Mouse (Mus musculus): ENCODE results near the gene Olfr267. TPM values are rescaled to one million over a fixed set of nuclear protein-coding genes. Genes with fewer than 3 reads are reported as not detected.

Olfr267 gene
- polyA plus RNA-seq (2011; ENCODE audit: insufficient read length, low read depth, missing spikeins): 0.12 and 0.32 TPM in 2 replicates

DNA sequence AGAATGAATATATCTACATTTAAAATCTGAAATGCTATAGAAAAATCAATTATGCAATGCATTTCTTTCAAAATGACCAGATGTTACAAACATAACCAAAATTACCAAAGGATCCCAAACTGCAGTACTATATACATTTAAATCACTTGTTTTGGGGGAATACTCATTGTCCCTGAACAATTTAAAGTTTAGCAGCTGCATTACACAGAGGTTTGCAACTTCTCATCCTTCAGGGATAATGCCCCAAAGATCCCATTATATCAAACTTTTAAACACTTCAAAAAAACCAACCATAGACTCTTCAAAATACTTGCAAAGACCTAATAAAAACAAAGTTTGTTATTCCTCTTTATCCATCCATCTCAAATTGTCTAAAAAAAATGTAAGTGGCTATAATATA, at the start of gene Olfr267:
Olfr267 (minus strand) TSS at position 101 of the 400 bp plus-strand sequence.
- Histone ChIP-seq H3K27ac (ENCODE audit: insufficient read depth, low read length) (no peak within 1 kb of the TSS), H3K4me3 (ENCODE audit: insufficient read depth, low read length) (no peak within 1 kb of the TSS), H3K4me1 (ENCODE audit: control insufficient read depth, insufficient read depth, low read length) (no peaks in the 10 kb centered on the region)
- TF ChIP-seq POLR2A (IDR thresholded peaks at IDR 0.05; ENCODE audit: low read depth, low read length) (no peak), CTCF (IDR thresholded peaks at IDR 0.05; ENCODE audit: borderline replicate concordance, insufficient read depth, low read length) (no peak)

DNA sequence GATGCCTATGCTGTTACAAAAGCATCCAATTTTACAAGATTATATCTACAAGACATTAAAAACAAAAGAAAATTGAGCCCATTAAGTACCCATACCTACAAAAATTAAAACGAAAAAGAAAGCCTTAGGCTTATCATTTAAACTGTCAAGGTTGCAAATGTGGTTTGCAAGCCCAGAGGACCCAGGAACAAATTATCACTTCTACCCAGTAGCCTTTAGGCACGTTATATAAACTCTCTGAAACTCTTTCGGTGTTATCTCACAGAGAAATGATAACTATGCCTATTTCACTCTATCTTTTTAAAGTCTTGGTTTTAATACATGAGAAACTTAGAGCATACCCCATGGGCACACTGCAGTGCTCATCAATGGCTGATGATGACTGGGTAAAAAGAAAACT, 45.4 kb upstream of the Olfr267 start:
- Histone ChIP-seq H3K4me3 (ENCODE audit: insufficient read depth, low read length) (no peak overlapping the region), H3K4me1 (ENCODE audit: control insufficient read depth, insufficient read depth, low read length) (no peaks in the 10 kb centered on the region), H3K27ac (ENCODE audit: insufficient read depth, low read length) (no peak overlapping the region)
- TF ChIP-seq POLR2A (IDR thresholded peaks at IDR 0.05; ENCODE audit: low read depth, low read length) (no peak), CTCF (IDR thresholded peaks at IDR 0.05; ENCODE audit: borderline replicate concordance, insufficient read depth, low read length) (no peak)

DNA sequence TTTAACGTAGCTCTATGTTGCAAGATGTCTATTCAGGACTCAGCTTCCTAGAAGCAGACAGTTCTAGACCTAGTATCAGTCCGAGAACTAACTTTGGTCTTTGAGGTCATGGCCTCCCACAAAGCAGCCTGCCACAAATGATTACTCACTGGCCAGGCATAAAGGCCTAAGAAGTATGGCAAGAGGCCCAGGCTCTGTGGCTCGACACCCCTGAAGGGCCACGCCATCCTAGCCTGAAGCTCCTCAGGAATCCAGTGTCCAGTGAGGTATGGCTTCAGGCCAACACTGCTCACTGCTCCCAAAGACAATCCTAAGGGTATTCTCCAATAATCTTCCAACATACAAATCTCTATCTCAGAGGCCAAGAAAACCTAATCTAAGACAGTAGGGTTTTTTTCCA, 38.4 kb upstream of the Olfr267 start:
- no peak overlapping the region for H3K27ac ChIP-seq (ENCODE audit: insufficient read depth, low read length)
- H3K4me1 ChIP-seq (ENCODE audit: control insufficient read depth, insufficient read depth, low read length): no peaks in the 10 kb centered on the region
- TF ChIP-seq CTCF (IDR thresholded peaks at IDR 0.05; ENCODE audit: borderline replicate concordance, insufficient read depth, low read length) (no peak), POLR2A (IDR thresholded peaks at IDR 0.05; ENCODE audit: low read depth, low read length) (no peak)
- H3K4me3 ChIP-seq (ENCODE audit: insufficient read depth, low read length): no peak overlapping the region

DNA sequence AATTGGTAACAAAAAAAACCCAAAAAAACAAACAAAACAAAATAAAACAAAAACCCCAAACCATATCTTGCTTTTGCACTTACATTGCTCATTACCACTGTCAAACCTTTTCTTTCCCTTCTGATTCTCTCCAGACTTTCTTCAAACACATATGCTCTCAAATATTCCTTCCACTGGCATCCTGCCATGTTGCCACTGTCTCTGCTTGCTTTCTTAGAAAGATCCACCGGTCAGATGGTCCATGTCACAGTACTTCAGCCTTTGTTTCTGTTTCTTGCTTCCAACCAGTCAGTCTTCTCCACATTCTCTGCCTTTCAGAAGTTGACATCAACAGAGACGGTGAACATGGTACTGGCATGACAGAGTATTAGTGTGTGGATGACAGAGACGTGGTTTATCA, 857 bp downstream of the Olfr267 start:
- no peak for TF ChIP-seq CTCF (IDR thresholded peaks at IDR 0.05; ENCODE audit: borderline replicate concordance, insufficient read depth, low read length)
- TF ChIP-seq POLR2A (IDR thresholded peaks at IDR 0.05; ENCODE audit: low read depth, low read length): no peak

DNA sequence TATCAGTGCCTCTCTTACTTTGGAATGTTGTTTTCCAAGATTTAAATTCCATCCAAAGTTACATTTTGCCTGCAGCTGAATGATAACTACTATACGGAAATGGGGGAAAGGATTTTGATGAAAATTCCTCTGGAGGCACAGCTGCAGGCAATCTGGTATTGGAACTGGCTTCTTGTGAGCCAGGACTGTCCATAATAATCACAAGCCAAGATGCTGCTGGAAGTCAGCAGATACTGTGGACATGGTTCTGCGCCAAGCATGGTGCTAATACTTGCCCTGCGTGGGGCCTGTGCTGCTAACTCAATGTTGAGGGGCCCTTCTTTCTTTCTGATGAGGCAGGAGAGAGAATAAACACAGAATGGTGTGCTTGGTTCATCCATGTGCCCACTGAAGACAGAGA, 24.1 kb downstream of the Olfr267 start:
- Histone ChIP-seq H3K4me1 (ENCODE audit: control insufficient read depth, insufficient read depth, low read length) (no peaks in the 10 kb centered on the region), H3K27ac (ENCODE audit: insufficient read depth, low read length) (no peak overlapping the region)

More for the DNA sequence above, 857 bp downstream of the Olfr267 start:
- no peak overlapping the region for H3K27ac ChIP-seq (ENCODE audit: insufficient read depth, low read length)
- H3K4me1 ChIP-seq (ENCODE audit: control insufficient read depth, insufficient read depth, low read length): no peaks in the 10 kb centered on the region
- no peak overlapping the region for H3K4me3 ChIP-seq (ENCODE audit: insufficient read depth, low read length)

DNA sequence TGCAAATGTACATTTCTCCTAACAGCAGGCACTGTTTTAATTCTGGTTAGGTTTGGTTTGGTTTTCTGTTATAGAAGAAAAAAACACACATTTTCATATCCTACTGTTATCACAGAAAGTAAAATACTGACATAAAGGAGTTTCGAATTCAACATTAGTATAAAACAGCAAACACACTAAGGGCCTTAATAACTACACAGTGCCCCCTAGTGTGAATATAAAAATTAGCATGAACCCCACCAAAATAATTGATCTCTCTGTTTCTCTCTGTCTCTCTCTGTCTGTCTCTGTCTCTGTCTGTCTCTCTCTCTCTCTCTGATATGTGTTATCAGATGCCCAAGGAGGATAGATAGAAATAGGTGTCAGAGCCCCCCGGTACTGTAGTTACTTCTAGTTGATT, 38.0 kb downstream of the Olfr267 start:
- Histone ChIP-seq H3K27ac (ENCODE audit: insufficient read depth, low read length) (peak overlapping the region; percentile 81; the same call in 1 of the 2 replicates), H3K4me1 (ENCODE audit: control insufficient read depth, insufficient read depth, low read length) (peaks cover 2% of the 10 kb centered on the region; the same call in 1 of the 2 replicates), H3K4me3 (ENCODE audit: insufficient read depth, low read length) (no peak overlapping the region)
- TF ChIP-seq CTCF (IDR thresholded peaks at IDR 0.05; ENCODE audit: borderline replicate concordance, insufficient read depth, low read length) (no peak), POLR2A (IDR thresholded peaks at IDR 0.05; ENCODE audit: low read depth, low read length) (no peak)

More for the DNA sequence above, 24.1 kb downstream of the Olfr267 start:
- no peak overlapping the region for H3K4me3 ChIP-seq (ENCODE audit: insufficient read depth, low read length)
- no peak for TF ChIP-seq POLR2A (IDR thresholded peaks at IDR 0.05; ENCODE audit: low read depth, low read length)
- no peak for TF ChIP-seq CTCF (IDR thresholded peaks at IDR 0.05; ENCODE audit: borderline replicate concordance, insufficient read depth, low read length)

GRCm38 (mm10) chr4:58749101-58749500, 38.4 kb downstream of the Olfr267 start:
- Histone ChIP-seq H3K27ac (ENCODE audit: insufficient read depth, low read length) (peak overlapping the region; percentile 81), H3K4me3 (ENCODE audit: insufficient read depth, low read length) (no peak overlapping the region), H3K4me1 (ENCODE audit: control insufficient read depth, insufficient read depth, low read length) (peaks cover 2% of the 10 kb centered on the region; the same call in 1 of the 2 replicates)
- TF ChIP-seq CTCF (IDR thresholded peaks at IDR 0.05; ENCODE audit: borderline replicate concordance, insufficient read depth, low read length) (no peak), POLR2A (IDR thresholded peaks at IDR 0.05; ENCODE audit: low read depth, low read length) (no peak)

DNA sequence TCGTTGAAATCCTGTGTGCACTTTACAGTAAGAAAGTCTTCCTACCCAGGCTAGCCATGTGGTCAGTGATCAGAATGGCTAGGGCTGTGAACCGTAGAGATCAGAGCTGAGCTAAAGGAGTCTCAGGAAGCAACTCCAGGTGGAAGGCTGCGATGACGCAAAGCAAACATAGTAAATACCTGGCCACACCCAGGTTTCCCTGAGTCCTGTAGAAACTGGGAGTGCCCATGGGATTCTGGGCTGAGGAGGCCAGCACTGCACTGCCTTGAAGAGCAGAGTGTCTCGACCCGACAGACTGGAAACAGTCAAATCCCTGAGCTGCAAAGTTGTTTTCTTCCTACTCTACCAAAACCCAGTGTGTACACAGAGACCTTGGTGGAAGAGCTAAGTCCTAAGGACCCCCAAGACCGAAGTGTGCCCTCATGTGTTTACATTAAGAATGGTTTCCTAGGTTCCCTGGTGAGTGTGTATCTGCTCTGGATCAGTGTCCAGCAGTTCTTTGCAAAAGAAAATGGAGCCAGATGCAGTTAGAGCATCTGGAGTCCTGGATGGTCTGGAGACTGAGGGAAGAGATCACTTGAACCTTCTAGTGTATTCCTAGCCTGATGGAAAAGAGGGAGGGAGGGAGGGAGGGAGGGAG, 41.8 kb downstream of the Olfr267 start:
- H3K27ac ChIP-seq (ENCODE audit: insufficient read depth, low read length): no peak overlapping the region

DNA sequence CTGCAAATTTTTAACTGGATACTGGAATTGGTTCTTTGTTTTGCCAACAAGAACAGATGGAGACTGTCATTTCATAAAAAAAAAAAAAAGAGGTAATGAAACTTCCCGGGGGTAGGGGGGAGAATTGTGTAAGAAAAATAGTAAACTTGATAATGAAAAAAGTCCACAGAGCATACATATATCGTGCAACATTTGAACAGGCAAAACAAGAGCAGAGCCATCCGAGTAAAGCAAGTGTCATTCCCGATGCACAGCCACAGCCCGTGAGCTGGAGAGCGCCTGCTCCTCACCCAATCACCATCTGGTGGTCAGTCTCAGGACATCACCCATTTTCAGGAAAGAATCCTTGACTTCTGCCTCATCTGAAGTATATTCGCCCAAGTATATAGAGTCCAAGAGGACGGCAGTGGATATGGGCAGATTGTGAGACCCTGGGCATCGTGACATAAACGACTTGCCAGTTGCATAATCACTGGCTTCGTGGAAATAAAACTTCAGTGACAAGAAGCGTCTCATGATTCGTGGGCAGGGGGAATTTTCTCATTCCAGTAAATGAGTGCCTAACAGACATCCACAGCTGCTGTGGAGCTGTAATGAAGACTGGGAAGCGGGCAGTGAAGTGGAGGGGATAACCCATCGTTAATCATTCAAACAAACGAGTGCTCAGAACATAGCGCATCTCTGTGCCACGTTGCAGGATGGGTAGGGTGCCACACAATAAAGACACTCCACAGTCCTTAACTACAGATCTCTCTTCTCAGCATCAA, 50.5 kb downstream of the Olfr267 start:
- no peaks in the 10 kb centered on the region for H3K4me1 ChIP-seq (ENCODE audit: control insufficient read depth, insufficient read depth, low read length)

More for the DNA sequence above, 41.8 kb downstream of the Olfr267 start:
- Histone ChIP-seq H3K4me1 (ENCODE audit: control insufficient read depth, insufficient read depth, low read length) (peaks cover 2% of the 10 kb centered on the region; the same call in 1 of the 2 replicates), H3K4me3 (ENCODE audit: insufficient read depth, low read length) (no peak overlapping the region)
- TF ChIP-seq CTCF (IDR thresholded peaks at IDR 0.05; ENCODE audit: borderline replicate concordance, insufficient read depth, low read length) (no peak), POLR2A (IDR thresholded peaks at IDR 0.05; ENCODE audit: low read depth, low read length) (no peak)

More for the DNA sequence above, 50.5 kb downstream of the Olfr267 start:
- no peak overlapping the region for H3K27ac ChIP-seq (ENCODE audit: insufficient read depth, low read length)
- TF ChIP-seq POLR2A (IDR thresholded peaks at IDR 0.05; ENCODE audit: low read depth, low read length) (no peak), CTCF (IDR thresholded peaks at IDR 0.05; ENCODE audit: borderline replicate concordance, insufficient read depth, low read length) (no peak)
- H3K4me3 ChIP-seq (ENCODE audit: insufficient read depth, low read length): no peak overlapping the region

Other genes with a start within 250 kb of the Olfr267 start
- gene Lpar1, start 233.8 kb downstream of the Olfr267 start, polyA plus RNA-seq (2011; ENCODE audit: insufficient read length, low read depth, missing spikeins): 52.8 and 67.1 TPM in 2 replicates
- gene Ecpas, start 125.0 kb upstream of the Olfr267 start, polyA plus RNA-seq (2011; ENCODE audit: insufficient read length, low read depth, missing spikeins): 103 and 129 TPM in 2 replicates
- 1.1 TPM in 1 of 2 replicates, not detected in the other for gene Zkscan16, start 155.9 kb upstream of the Olfr267 start, polyA plus RNA-seq (2011; ENCODE audit: insufficient read length, low read depth, missing spikeins)
- 21.6 and 27.7 TPM in 2 replicates for gene Ptgr1, start 199.4 kb upstream of the Olfr267 start, polyA plus RNA-seq (2011; ENCODE audit: insufficient read length, low read depth, missing spikeins)
- gene Dnajc25, start 207.3 kb upstream of the Olfr267 start, polyA plus RNA-seq (2011; ENCODE audit: insufficient read length, low read depth, missing spikeins): 24.9 and 30.3 TPM in 2 replicates
- gene Gm20503, start 215.5 kb upstream of the Olfr267 start, polyA plus RNA-seq (2011; ENCODE audit: insufficient read length, low read depth, missing spikeins): not detected in 2 replicates
- gene Gng10, start 247.4 kb upstream of the Olfr267 start, polyA plus RNA-seq (2011; ENCODE audit: insufficient read length, low read depth, missing spikeins): 106 and 124 TPM in 2 replicates

Measured in embryonic fibroblast, embryonic 13.5 days (primary cell).